Mouse (Mus musculus) cerebellum, adult 8-10 months (tissue): Measurements from ENCODE around the gene Ppp2r5e.
"Not testable (repeated sequence)": the region's sequence is repeated elsewhere in the genome, so short reads cannot be mapped to it uniquely, and the experiment has no call there.

Experiments used
- DNase-seq: peaks from one replicate; pipeline ENCODE4 v3.0.0; 2022

Gene Ppp2r5e

GRCm38 (mm10) chr12:75482015-75482414 is 114.0 kb downstream of the Ppp2r5e start:
- DNase-seq: no peak

GRCm38 (mm10) chr12:75480031-75480430 is 116.0 kb downstream of the Ppp2r5e start:
- DNase-seq: no peak

DNA sequence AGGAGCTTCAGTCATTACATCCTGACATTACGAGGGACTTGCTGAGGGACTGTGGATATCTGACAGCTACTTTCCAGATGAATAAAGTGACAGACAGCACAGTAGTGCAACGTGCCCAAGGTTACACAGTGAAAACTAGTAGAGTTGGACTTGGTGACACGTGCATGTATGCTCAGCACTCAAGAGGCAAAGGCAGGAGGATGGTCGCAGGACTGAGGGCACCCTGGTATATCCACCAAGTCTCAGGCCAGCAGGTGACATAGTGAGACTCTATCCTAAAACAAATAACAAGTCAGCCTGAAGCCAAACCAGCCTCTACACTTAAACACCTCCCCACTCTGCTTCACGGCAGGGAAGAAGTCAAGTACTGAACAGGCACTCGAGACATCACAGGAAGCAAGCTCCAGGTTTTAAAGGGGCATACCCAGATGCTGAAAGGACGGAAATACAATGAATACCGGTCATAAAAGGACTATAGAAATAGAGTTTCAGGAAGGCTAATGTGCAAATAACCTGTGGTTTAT is 116.6 kb downstream of the Ppp2r5e start:
- DNase-seq: no peak

DNA sequence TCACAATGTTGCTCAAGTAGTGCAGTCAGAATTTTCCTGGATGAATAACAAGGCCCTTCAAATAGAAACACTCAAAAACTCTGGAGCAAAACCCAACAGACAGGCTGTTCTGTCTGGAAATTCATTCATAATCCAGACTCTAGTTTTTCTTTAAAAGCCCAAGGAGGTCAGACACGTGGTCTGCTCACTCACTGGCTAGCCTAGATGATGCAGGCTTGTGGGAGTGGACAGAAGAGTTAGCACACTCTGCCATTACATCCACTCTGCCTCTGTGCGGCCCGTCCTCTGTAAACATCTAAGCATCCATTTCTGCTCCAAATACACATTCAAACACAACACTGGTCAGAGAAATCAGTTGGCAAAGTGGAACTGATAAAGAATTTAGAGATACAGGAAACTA is 117.4 kb downstream of the Ppp2r5e start:
- no peak for DNase-seq

GRCm38 (mm10) chr12:75478117-75478516 is 117.9 kb downstream of the Ppp2r5e start:
- no peak for DNase-seq

- no peak for DNase-seq
Measured at GRCm38 (mm10) chr12:75473021-75473420, 123.0 kb downstream of the Ppp2r5e start.

DNA sequence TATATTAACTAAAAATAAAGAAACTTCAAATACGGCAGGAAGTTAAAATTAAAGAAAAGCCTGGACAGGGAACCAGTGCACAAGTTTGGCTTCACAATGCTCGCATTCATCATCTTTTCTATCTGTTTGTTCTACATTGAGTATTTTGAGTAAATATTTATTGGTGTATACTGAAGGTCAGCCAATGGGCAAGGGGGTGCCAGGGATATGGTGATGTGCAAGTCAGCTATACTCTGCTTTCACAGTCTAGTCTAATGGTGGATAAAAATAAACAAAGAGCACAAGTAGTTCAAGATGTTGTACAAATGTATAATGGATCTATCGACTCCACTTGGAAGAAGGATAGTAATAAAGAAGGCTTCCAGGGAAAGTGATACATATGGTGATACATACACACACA is 123.9 kb downstream of the Ppp2r5e start:
- no peak for DNase-seq

DNA sequence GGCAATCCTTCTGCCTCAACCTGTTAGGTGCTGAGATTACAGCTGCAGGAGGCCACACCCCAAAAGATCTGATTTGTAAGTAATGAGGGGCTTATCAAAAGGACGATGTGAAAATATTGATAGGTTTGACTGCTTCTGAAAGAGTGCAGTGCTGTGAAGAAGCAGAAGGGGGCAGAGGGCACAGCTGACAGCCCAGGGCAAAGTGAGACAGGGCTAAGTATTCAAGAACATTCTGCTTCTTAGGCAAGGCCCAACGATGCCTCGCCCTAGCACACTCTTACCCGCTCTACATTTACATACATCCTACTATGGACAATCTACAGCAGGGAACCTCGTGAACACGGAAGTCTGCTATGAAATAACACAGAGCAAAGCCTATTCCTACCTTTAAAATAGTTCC is 128.2 kb downstream of the Ppp2r5e start:
- no peak for DNase-seq

DNA sequence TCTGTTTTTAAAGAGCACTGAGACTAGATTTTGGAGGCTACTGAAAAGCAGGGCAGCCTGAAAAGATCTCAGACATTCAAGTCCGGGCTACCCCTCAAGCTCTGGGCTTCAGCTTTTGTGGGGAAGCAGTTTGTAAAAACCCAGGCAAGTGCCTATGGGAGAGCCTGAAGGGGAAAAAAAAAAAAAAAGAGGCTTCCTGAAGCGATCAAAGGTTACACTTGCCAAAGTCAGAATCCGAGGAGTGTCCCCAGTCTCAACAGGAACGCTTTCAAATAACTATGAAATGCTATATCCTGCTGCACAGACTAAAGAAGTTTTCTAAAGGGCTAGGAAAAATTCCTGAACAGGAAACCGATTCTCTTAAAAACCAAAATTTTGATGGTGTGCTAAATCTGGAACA is 128.9 kb downstream of the Ppp2r5e start:
- DNase-seq: no peak

DNA sequence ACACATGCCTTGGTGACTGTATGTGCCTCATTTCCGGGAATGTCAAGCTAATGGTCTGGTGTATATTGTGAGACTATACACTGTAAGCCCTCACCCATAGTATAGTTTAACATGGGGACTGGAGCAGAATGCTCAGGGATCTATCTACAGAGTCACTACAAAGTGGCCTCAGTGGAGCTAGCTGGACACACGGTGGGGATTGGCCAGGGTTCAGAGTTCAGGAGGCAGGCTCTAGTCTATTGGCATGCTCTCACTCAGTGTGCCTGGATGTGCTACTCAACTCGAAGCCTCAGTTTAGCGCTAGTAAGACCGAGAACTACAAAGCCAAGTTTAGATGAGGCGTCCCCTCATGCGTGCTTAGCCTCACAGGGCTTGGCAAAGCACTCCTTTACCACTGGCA is 129.8 kb downstream of the Ppp2r5e start:
- no peak for DNase-seq

DNA sequence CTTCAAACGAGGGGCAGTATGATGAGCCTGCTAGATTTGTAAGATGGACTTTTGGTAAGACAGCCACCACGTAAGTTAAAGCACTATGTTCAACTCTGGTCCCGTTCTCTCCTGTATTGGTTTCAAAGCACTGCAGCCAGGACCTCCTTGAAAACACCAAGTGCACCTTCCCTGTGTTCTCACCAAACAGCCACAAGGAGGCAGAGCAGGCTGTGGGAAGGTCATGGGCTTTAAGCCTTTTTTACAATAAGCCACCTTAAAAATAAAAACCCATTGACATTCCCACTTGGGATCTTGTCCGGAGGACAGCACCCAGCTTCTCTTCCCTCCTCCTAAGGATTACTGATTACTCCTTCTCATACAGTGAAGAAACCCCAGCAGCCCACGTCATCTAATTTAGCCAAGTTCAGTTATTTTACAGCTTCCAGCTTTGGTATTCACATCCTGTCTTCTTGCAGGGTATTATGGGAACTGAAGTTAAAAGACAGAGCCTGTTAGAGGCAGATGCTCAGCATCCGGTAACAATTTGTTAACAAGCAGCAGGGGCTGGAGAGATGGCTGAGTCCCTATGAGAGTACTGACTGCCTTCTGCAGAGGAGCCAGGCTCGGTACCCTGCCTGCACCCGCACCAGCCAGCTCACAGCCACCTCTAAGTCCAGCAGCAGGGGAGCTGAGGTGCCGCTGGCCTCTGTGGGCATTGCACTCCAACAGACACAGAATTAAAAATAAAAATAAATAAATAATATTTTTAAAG is 131.9 kb downstream of the Ppp2r5e start:
- peak; percentile 47 for DNase-seq

DNA sequence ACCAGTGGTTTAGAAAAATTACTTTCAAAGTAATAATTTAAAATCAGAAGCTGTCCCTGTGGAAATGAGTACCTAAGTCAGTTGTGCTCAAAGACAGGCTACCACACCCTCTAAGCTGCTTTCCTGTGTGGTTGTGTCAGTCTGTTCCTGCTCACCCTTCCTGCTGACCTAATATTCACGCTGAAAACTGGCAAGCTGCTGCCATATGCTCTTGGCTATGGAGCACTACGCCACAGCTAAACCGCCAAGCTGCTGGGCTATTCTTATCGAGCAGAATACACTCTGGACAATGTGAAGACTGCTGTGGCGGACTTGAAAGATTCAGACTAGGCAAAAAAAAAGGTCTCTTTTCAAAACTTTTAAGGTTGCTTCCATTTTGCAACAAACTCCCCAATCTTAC is 135.5 kb downstream of the Ppp2r5e start:
- peak; percentile 68 for DNase-seq

DNA sequence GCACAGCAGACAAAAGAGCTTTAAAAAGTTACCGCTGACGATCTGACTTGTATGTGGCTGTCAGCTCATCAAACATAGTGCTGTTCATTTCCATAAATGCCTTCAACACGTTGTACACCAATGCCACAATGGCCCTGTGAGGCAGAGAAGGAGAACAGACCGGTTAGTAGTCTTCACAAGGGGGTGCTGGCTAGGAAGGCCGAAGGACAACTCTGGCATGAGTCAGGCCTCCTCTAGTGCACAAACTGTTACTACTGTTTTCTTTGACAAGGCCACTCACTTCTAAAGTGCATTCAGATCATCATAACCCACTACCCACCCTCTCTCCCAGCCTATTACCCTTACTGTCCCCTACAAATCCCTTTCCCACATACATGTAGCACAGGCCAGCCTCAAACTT is 136.4 kb downstream of the Ppp2r5e start:
- no peak for DNase-seq

DNA sequence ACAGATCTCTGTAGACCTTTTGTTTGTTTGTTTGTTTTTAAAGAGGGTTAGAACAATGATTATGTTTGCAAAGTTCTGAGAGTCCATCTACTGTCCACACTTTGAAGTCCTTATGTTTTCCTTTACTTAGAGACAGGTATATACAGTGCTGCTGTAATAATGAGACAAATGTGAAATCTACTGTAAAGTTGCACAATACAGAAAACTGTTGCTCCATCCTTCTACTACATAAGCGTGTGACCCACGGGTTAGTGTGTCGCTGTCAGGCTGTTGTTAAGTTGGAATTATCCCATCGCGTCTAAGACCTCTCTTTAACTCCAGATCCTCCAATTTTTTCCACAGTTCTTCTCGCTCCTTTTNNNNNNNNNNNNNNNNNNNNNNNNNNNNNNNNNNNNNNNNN is 142.6 kb downstream of the Ppp2r5e start:
- no peak for DNase-seq

- DNase-seq: no peak
Measured at GRCm38 (mm10) chr12:75453027-75453426, 143.0 kb downstream of the Ppp2r5e start.

GRCm38 (mm10) chr12:75450592-75450991 is 145.5 kb downstream of the Ppp2r5e start:
- DNase-seq: no peak

DNA sequence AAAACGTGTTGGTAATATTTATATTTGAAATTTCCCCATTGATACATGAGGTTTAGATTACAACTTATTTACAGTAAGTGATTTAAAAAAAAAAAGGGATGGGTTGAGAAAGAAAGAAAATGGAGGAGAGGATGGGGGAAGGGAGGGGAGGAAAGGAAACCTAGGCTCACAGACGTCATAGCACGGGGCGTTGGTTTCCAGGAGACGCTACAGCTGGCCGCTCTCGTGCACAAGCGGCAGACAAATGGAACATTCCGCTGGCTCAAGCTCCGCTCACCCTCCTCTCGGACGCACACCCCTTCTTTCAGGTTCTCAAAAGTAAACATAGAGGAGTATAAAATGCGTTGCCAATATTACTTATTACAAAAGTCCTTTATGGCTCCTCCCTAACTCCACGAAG is 146.0 kb downstream of the Ppp2r5e start:
- DNase-seq: no peak

- no peak for DNase-seq
Measured at GRCm38 (mm10) chr12:75449475-75449966, 146.5 kb downstream of the Ppp2r5e start.

GRCm38 (mm10) chr12:75448921-75449320 is 147.1 kb downstream of the Ppp2r5e start:
- DNase-seq: no peak

GRCm38 (mm10) chr12:75446245-75446644 is 149.8 kb downstream of the Ppp2r5e start:
- DNase-seq: no peak

DNA sequence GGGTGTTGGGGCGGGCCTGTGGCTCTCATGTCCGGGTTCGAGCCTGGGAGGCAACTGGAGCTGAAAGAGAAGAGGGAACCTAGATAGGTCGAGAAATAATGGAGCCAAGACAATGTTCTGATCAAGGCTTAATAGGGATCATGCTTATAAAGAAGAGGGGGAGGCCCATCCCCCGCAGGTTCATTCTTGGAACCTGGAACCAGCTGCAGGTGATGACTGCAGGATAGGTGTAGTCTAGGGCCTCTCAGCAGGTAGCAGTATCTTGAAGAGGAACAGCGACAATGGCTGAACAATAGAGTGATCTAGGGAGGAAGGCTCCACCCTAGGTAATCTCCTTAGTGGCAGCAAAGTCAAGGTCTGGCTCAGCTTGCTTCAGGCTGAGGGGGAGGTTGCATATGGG is 163.6 kb downstream of the Ppp2r5e start:
- DNase-seq: not testable (repeated sequence)

GRCm38 (mm10) chr12:75429685-75430396 is 166.2 kb downstream of the Ppp2r5e start:
- no peak for DNase-seq

DNA sequence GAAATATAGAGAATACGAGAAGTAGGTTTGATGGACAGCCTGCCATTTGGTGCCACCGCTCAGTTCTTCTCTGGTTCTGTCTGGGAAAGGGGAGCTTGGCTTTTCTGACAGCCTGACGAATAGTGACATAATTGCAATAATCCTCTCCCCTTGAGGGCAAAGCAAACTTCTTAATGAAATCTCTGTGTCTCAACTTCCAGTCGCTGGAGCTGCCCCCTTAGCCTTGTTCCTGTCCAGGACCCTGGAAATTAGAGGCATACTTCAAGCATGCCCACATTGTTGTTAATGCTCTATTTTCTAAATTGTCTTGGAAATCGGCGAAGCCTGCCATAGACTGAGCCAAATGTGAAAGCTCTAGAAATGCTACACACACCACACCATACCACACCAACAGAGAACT is 167.3 kb downstream of the Ppp2r5e start:
- no peak for DNase-seq

- DNase-seq: no peak
Measured at GRCm38 (mm10) chr12:75425882-75426281, 170.2 kb downstream of the Ppp2r5e start.
